ENCODE assay signal across 10 mouse cellular contexts in genomic region chr2:153168134-153168820, GRCm38 (mm10). TPM values are rescaled to one million over a fixed set of nuclear protein-coding genes. Genes with fewer than 3 reads are reported as not detected.
A peak's percentile ranks its signal among the peaks of the same experiment; 100 is the strongest.
DNase-seq lines count a peak whose midpoint lies in the region; ATAC-seq and TF ChIP-seq lines count a peak whose summit lies in the region.
"Had no signal": no experiment of that assay in that cellular context is flagged by ENCODE, and none has a peak within 500 bp of the region (broad histone marks: within the 10 kb centered on the region; RNA-seq: fewer than 3 reads in every experiment).

No protein-coding gene starts in this region.

- peak overlapping the region; percentile 64 for H3K27ac ChIP-seq in kidney, adult 2 months (ENCODE audit: insufficient read depth, low read depth, low read length)
- H3K27ac ChIP-seq in midbrain, embryonic 11.5 days (ENCODE audit: low read depth, low read length): no peak overlapping the region
- H3K27ac ChIP-seq: heart, embryonic 15.5 days; midbrain, embryonic 12.5 days had no signal

- H3K4me2 ChIP-seq in midbrain, embryonic 11.5 days: no peak overlapping the region; the same call in 1 of the 2 replicates
- H3K4me2 ChIP-seq: heart, embryonic 15.5 days; midbrain, embryonic 12.5 days had no signal

- no peaks in the 10 kb centered on the region for H3K9me3 ChIP-seq in midbrain, embryonic 11.5 days (ENCODE audit: control insufficient read depth, low read length)
- H3K9me3 ChIP-seq: heart, embryonic 15.5 days; midbrain, embryonic 12.5 days had no signal

- no peak overlapping the region for H3K4me3 ChIP-seq in kidney, adult 2 months (ENCODE audit: insufficient read depth, low read depth, low read length)
- H3K4me3 ChIP-seq in midbrain, embryonic 11.5 days (ENCODE audit: low read depth, low read length): no peak overlapping the region
- H3K4me3 ChIP-seq: heart, embryonic 15.5 days; midbrain, embryonic 12.5 days had no signal

- H3K27me3 ChIP-seq in kidney, adult 2 months (replicated peaks; ENCODE audit: control insufficient read depth, insufficient read depth, low read length): no peaks in the 10 kb centered on the region
- no peaks in the 10 kb centered on the region for H3K27me3 ChIP-seq in midbrain, embryonic 11.5 days (ENCODE audit: control insufficient read depth, insufficient read depth, low read length)
- H3K27me3 ChIP-seq: heart, embryonic 15.5 days; midbrain, embryonic 12.5 days had no signal

- H3K36me3 ChIP-seq in kidney, adult 2 months (ENCODE audit: control insufficient read depth, insufficient read depth, low read length): no peaks in the 10 kb centered on the region
- no peaks in the 10 kb centered on the region for H3K36me3 ChIP-seq in midbrain, embryonic 11.5 days (ENCODE audit: control insufficient read depth, insufficient read depth, low read length)
- H3K36me3 ChIP-seq: heart, embryonic 15.5 days had no signal

- TF ChIP-seq POLR2A in kidney, adult 2 months (IDR thresholded peaks at IDR 0.05; ENCODE audit: low read depth, low read length): no peak

- H3K4me1 ChIP-seq in kidney, adult 2 months (ENCODE audit: control insufficient read depth, insufficient read depth, low read length): peaks cover 18% of the 10 kb centered on the region; the same call in 1 of the 2 replicates
- H3K4me1 ChIP-seq in midbrain, embryonic 11.5 days (ENCODE audit: control insufficient read depth, insufficient read depth, low read length): peaks cover 10% of the 10 kb centered on the region

- WGBS in kidney, adult 2 months: 21% methylated on average over 2 of the region's 2 CpGs
- WGBS in midbrain, embryonic 11.5 days: 16% methylated on average over 2 of the region's 2 CpGs

- peak; percentile 53 for DNase-seq in kidney, adult 2 months
- DNase-seq in kidney, adult 18-20 months: no peak
- peak; percentile 40 for DNase-seq in adipocyte (ENCODE audit: low spot score)
- DNase-seq in kidney, postnatal 10 days: peak; percentile 27
- DNase-seq in monocyte, adult 2 months (ENCODE audit: low read depth in 1 of 2, low spot score in 2 of 2): peak; percentile 78 to 82
- DNase-seq in midbrain, embryonic 11.5 days (ENCODE audit: low spot score, missing footprints): no peak
- DNase-seq in ovary, postnatal 36 days (ENCODE audit: low spot score): no peak
- DNase-seq in gastrocnemius, adult 8-10 months (ENCODE audit: low spot score in 2 of 2): no peak

- TF ChIP-seq CTCF in kidney, adult 2 months (conservative IDR thresholded peaks at IDR 0.05; ENCODE audit: insufficient read depth, insufficient read length, low read depth, low read length): no peak

- no peak for ATAC-seq in midbrain, embryonic 11.5 days (ENCODE audit: low FRiP score)

- no peak overlapping the region for H3K9ac ChIP-seq in midbrain, embryonic 11.5 days (ENCODE audit: low read length)
- H3K9ac ChIP-seq: heart, embryonic 15.5 days; midbrain, embryonic 12.5 days had no signal

RNA-seq across cellular contexts. Expression of gene Tm9sf4, which starts 7.2 kb away (rescaled TPM):
- 46.0 and 49.5 TPM in 2 replicates for polyA plus RNA-seq in kidney, adult 2 months (2012; rRNA removed)
- polyA plus RNA-seq in midbrain, embryonic 11.5 days (2014; fragmentation: Nextera tagmentation; extraction: Ambion mirVana): 80.9 and 85.9 TPM in 2 replicates
- total RNA-seq in gastrocnemius, adult 8-10 months (2022): 10 to 100 TPM; 25.5 to 30.3 (median 28.4) TPM

RNA-seq across cellular contexts. Expression of gene Tspyl3, which starts 57.0 kb away (rescaled TPM):
- polyA plus RNA-seq in kidney, adult 2 months (2012; rRNA removed): 2.2 and 2.3 TPM in 2 replicates
- 6.2 and 6.6 TPM in 2 replicates for polyA plus RNA-seq in midbrain, embryonic 11.5 days (2014; fragmentation: Nextera tagmentation; extraction: Ambion mirVana)
- total RNA-seq in gastrocnemius, adult 8-10 months (2022): under 1 TPM; 0.22 to 0.48 (median 0.37) TPM

Comparison
In these comparisons a context has a peak if more than half of its experiments do, and no peak if none do; other contexts are left out.
1. DNase-seq: peak in kidney, adult 2 months (single experiment), adipocyte (single experiment), kidney, postnatal 10 days (single experiment) and monocyte, adult 2 months (2 of 2); none in kidney, adult 18-20 months (single experiment), midbrain, embryonic 11.5 days (single experiment), ovary, postnatal 36 days (single experiment) and gastrocnemius, adult 8-10 months (0 of 2).